Mouse (Mus musculus) C2C12 (cell line): Measurements from ENCODE around the gene Nbl1. TPM values are rescaled to one million over a fixed set of nuclear protein-coding genes. Genes with fewer than 3 reads are reported as not detected.

Experiments used
- H3K27me3 ChIP-seq: one replicate; pipeline ENCODE4 v1.6.1; 2011; ENCODE audit not compliant: control insufficient read depth, insufficient read depth, insufficient read length
- H3K36me3 ChIP-seq: one replicate; pipeline ENCODE4 v1.6.1; 2011; ENCODE audit not compliant: control insufficient read depth, insufficient read depth
- H3K4me3 ChIP-seq: one replicate; pipeline ENCODE4 v1.5.1; 2011; ENCODE audit warnings: mild to moderate bottlenecking, control low read depth; ENCODE audit not compliant: poor library complexity, insufficient read depth, severe bottlenecking
- H3K79me2 ChIP-seq: one replicate; pipeline ENCODE4 v1.6.1; 2011; ENCODE audit not compliant: control insufficient read depth, insufficient read depth
- H3K79me3 ChIP-seq: one replicate; pipeline ENCODE4 v1.6.1; 2011; ENCODE audit warnings: low read depth, control low read depth
- H3ac ChIP-seq: one replicate; pipeline ENCODE3; 2011; ENCODE audit warnings: low read depth; ENCODE audit not compliant: control insufficient read depth, insufficient read length
- CEBPB ChIP-seq: IDR thresholded peaks from one replicate; pipeline ENCODE4 v1.6.1; 2011; ENCODE audit warnings: low read depth, mild to moderate bottlenecking, control low read depth, moderate library complexity
- CTCF ChIP-seq: IDR thresholded peaks from one replicate; pipeline ENCODE4 v1.5.1; 2011; ENCODE audit not compliant: control insufficient read depth, insufficient read depth, insufficient read length
- FOSL1 ChIP-seq: IDR thresholded peaks from one replicate; pipeline ENCODE4 v1.8.0; 2011; ENCODE audit warnings: mild to moderate bottlenecking, low read length; ENCODE audit not compliant: poor library complexity, insufficient read depth, severe bottlenecking
- MAX ChIP-seq: IDR thresholded peaks from one replicate; pipeline ENCODE4 v1.6.1; 2011; ENCODE audit warnings: mild to moderate bottlenecking, control low read depth
- MYOD1 ChIP-seq: IDR thresholded peaks from one replicate; pipeline ENCODE4 v1.6.1; 2011; ENCODE audit warnings: low read depth; ENCODE audit not compliant: control insufficient read depth, insufficient read length
- MYOG ChIP-seq: IDR thresholded peaks from one replicate; pipeline ENCODE4 v1.6.1; 2011; ENCODE audit not compliant: control insufficient read depth, insufficient read length; ENCODE audit errors: extremely low read depth
- USF1 ChIP-seq: IDR thresholded peaks from one replicate; pipeline ENCODE4 v1.6.1; 2011; ENCODE audit warnings: low read depth, mild to moderate bottlenecking, control low read depth, moderate library complexity
- polyA plus RNA-seq: library from polyadenylated mRNA; unstranded; fragments of >200 nt; fragmentation: generic; extraction: Trizol; gene quantifications from one replicate; pipeline ENCODE4 v1.2.1, GENCODE M21; 2012; ENCODE audit warnings: missing spikeins

Nbl1 gene
- polyA plus RNA-seq, 1 experiment: 61.3 TPM

- Histone ChIP-seq H3K27me3 (no peaks in the 10 kb centered on the region), H3K4me3 (no peak overlapping the region), H3ac (no peak overlapping the region), H3K79me2 (peaks cover 100% of the 10 kb centered on the region), H3K79me3 (peaks cover 85% of the 10 kb centered on the region), H3K36me3 (no peaks in the 10 kb centered on the region)
- TF ChIP-seq CEBPB (no peak), CTCF (no peak), MYOG (no peak), MAX (no peak), MYOD1 (no peak), FOSL1 (no peak), USF1 (no peak)
Observed at GRCm38 (mm10) chr4:139111421-139111820, 18.6 kb upstream of the Nbl1 start.

- H3K36me3 ChIP-seq: no peaks in the 10 kb centered on the region
- peaks cover 99% of the 10 kb centered on the region for H3K79me2 ChIP-seq
- H3K4me3 ChIP-seq: no peak overlapping the region
- no peak overlapping the region for H3ac ChIP-seq
- H3K79me3 ChIP-seq: peaks cover 82% of the 10 kb centered on the region
- no peaks in the 10 kb centered on the region for H3K27me3 ChIP-seq
- no peak for TF ChIP-seq MYOD1
- no peak for TF ChIP-seq MAX
- TF ChIP-seq FOSL1: no peak
- TF ChIP-seq CEBPB: no peak
- TF ChIP-seq CTCF: no peak
- TF ChIP-seq MYOG: no peak
- TF ChIP-seq USF1: no peak
Observed at GRCm38 (mm10) chr4:139110858-139111257, 18.1 kb upstream of the Nbl1 start.

GRCm38 (mm10) chr4:139105453-139105852 is 12.7 kb upstream of the Nbl1 start:
- no peak for TF ChIP-seq MYOG
- TF ChIP-seq MAX: no peak
- TF ChIP-seq CEBPB: no peak
- H3ac ChIP-seq: no peak overlapping the region

GRCm38 (mm10) chr4:139101546-139101945 is 8.8 kb upstream of the Nbl1 start:
- Histone ChIP-seq H3K27me3 (no peaks in the 10 kb centered on the region), H3K79me3 (peaks cover 3% of the 10 kb centered on the region), H3ac (no peak overlapping the region), H3K4me3 (no peak overlapping the region), H3K36me3 (peaks cover 14% of the 10 kb centered on the region), H3K79me2 (peaks cover 26% of the 10 kb centered on the region)
- TF ChIP-seq USF1 (no peak), FOSL1 (no peak), CEBPB (no peak), MYOG (no peak), CTCF (no peak), MAX (no peak), MYOD1 (no peak)

More at GRCm38 (mm10) chr4:139105453-139105852, 12.7 kb upstream of the Nbl1 start:
- H3K79me2 ChIP-seq: peaks cover 65% of the 10 kb centered on the region
- H3K27me3 ChIP-seq: no peaks in the 10 kb centered on the region
- peaks cover 35% of the 10 kb centered on the region for H3K79me3 ChIP-seq
- no peak overlapping the region for H3K4me3 ChIP-seq
- peaks cover 14% of the 10 kb centered on the region for H3K36me3 ChIP-seq

GRCm38 (mm10) chr4:139100326-139100725 is 7.5 kb upstream of the Nbl1 start:
- TF ChIP-seq MYOG: no peak
- TF ChIP-seq MYOD1: no peak
- no peak for TF ChIP-seq USF1
- no peak for TF ChIP-seq FOSL1
- TF ChIP-seq CTCF: no peak
- no peak for TF ChIP-seq CEBPB
- TF ChIP-seq MAX: no peak
- H3K79me3 ChIP-seq: no peaks in the 10 kb centered on the region
- no peak overlapping the region for H3ac ChIP-seq
- peaks cover 14% of the 10 kb centered on the region for H3K36me3 ChIP-seq
- H3K4me3 ChIP-seq: no peak overlapping the region
- no peaks in the 10 kb centered on the region for H3K27me3 ChIP-seq
- peaks cover 15% of the 10 kb centered on the region for H3K79me2 ChIP-seq

- no peak for TF ChIP-seq CEBPB
- no peak for TF ChIP-seq MAX
- TF ChIP-seq MYOG: no peak
- TF ChIP-seq FOSL1: no peak
- TF ChIP-seq MYOD1: no peak
- no peak for TF ChIP-seq USF1
- no peak for TF ChIP-seq CTCF
- Histone ChIP-seq H3K36me3 (no peaks in the 10 kb centered on the region), H3K4me3 (no peak overlapping the region), H3K79me2 (no peaks in the 10 kb centered on the region), H3K27me3 (no peaks in the 10 kb centered on the region), H3K79me3 (no peaks in the 10 kb centered on the region), H3ac (no peak overlapping the region)
Observed at GRCm38 (mm10) chr4:139096201-139096600, 3.4 kb upstream of the Nbl1 start.
